7 mouse cellular contexts compared by ENCODE assay signal in the genomic region with DNA sequence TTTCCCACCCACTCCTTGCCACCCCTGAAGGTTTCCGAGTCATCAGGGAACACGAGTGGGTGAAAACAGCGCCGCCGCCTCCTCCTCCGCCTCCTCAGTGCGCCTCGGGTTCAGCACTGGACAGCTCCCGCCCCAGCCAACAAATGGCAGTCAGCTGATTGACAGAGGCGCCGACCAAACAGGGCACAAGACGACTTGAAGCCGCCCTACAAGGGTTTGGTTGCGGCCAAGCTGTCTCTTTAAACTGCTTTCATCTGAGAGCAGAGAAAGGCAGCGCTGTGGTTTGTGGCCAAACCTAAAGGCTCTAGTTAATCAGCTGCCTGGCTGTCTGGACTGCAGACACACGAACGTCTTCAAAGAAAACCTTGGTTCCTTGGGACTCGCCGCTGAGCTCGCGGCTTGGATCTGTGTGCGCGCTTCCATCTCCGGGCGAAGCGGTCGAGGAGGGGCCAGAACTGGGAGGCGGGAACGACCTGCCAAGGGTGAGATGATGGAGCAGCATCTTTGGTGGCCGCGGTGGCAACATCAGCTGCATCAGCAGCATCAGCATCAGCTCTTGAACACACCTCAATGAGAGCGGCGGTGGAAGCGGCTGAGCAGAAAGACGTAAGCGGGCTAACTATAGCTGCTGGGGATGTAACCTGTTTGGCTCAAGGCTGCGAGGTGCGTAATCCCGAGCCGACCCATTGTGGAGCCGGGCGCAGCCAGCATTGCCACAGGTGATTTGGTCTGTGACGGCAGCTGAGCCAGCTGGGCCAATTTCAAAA. TPM values are rescaled to one million over a fixed set of nuclear protein-coding genes. Genes with fewer than 3 reads are reported as not detected.
A peak's percentile ranks its signal among the peaks of the same experiment; 100 is the strongest.
DNase-seq lines count a peak whose midpoint lies in the region; ATAC-seq and TF ChIP-seq lines count a peak whose summit lies in the region.

A gene (plus strand): TSS at position 198 of the 767 bp plus-strand sequence.

- TF ChIP-seq POLR2A in brain, embryonic 14.5 days (IDR thresholded peaks at IDR 0.05; ENCODE audit: borderline replicate concordance, extremely low read depth, insufficient read depth, insufficient read length, poor library complexity, severe bottlenecking): no peak; the same call in 1 of the 2 replicates
- TF ChIP-seq POLR2A in kidney, adult 2 months (IDR thresholded peaks at IDR 0.05; ENCODE audit: low read depth, low read length): no peak

- peak within 1 kb of the TSS; percentile 69 for H3K4me2 ChIP-seq in embryonic facial prominence, embryonic 12.5 days (replicated peaks)
- H3K4me2 ChIP-seq in midbrain, embryonic 13.5 days (replicated peaks): peak within 1 kb of the TSS; percentile 81
- H3K4me2 ChIP-seq in stomach, postnatal 0 days (replicated peaks; ENCODE audit: low read depth): peak within 1 kb of the TSS; percentile 46

- H3K4me1 ChIP-seq in embryonic facial prominence, embryonic 12.5 days: 0 out of 2 replicates have a peak, but pooled peaks cover 5% of the 10 kb centered on the region
- H3K4me1 ChIP-seq in kidney, adult 2 months (ENCODE audit: control insufficient read depth, insufficient read depth, low read length): no peaks in the 10 kb centered on the region
- H3K4me1 ChIP-seq in midbrain, embryonic 13.5 days (replicated peaks): peaks cover 28% of the 10 kb centered on the region
- H3K4me1 ChIP-seq in stomach, postnatal 0 days (replicated peaks; ENCODE audit: control insufficient read depth, insufficient read depth): peaks cover 4% of the 10 kb centered on the region; the same call in 1 of the 2 replicates

- H3K9ac ChIP-seq in embryonic facial prominence, embryonic 12.5 days: no peak within 1 kb of the TSS
- H3K9ac ChIP-seq in midbrain, embryonic 13.5 days (replicated peaks): peak within 1 kb of the TSS; percentile 61
- no peak within 1 kb of the TSS for H3K9ac ChIP-seq in stomach, postnatal 0 days (ENCODE audit: low read length)

- H3K9me3 ChIP-seq in embryonic facial prominence, embryonic 12.5 days: no peaks in the 10 kb centered on the region
- no peaks in the 10 kb centered on the region for H3K9me3 ChIP-seq in midbrain, embryonic 13.5 days
- no peaks in the 10 kb centered on the region for H3K9me3 ChIP-seq in stomach, postnatal 0 days (ENCODE audit: control insufficient read depth, low read length)

- peak; percentile 97 for DNase-seq in brain, embryonic 14.5 days (ENCODE audit: low read depth)
- DNase-seq in heart, adult 9 months (ENCODE audit: low spot score in 2 of 2): peak; percentile 18 to 23
- DNase-seq in kidney, adult 2 months: peak; percentile 67
- DNase-seq in left cerebral cortex, postnatal 36 days (ENCODE audit: low spot score in 2 of 2): peak; percentile 91 to 93
- peak; percentile 87 for DNase-seq in stomach, postnatal 0 days (ENCODE audit: low spot score)

- intact Hi-C loops in left cerebral cortex, postnatal 36 days (cut with DNase I): loop anchor here (5.0 kb wide), 3 partner anchors 50 to 540 kb away; no protein-coding TSS in a partner anchor

- H3K27ac ChIP-seq in embryonic facial prominence, embryonic 12.5 days: no peak within 1 kb of the TSS
- no peak within 1 kb of the TSS for H3K27ac ChIP-seq in kidney, adult 2 months (ENCODE audit: insufficient read depth, low read depth, low read length)
- H3K27ac ChIP-seq in midbrain, embryonic 13.5 days: peak within 1 kb of the TSS; percentile 78
- no peak within 1 kb of the TSS for H3K27ac ChIP-seq in stomach, postnatal 0 days (replicated peaks)

- H3K4me3 ChIP-seq in embryonic facial prominence, embryonic 12.5 days: peak within 1 kb of the TSS; percentile 44
- no peak within 1 kb of the TSS for H3K4me3 ChIP-seq in kidney, adult 2 months (ENCODE audit: insufficient read depth, low read depth, low read length)
- peak within 1 kb of the TSS; percentile 54 for H3K4me3 ChIP-seq in midbrain, embryonic 13.5 days (replicated peaks)
- H3K4me3 ChIP-seq in stomach, postnatal 0 days (ENCODE audit: low read depth, low read length): peak within 1 kb of the TSS; percentile 25

- TF ChIP-seq CTCF in brain, embryonic 14.5 days (IDR thresholded peaks at IDR 0.05; ENCODE audit: borderline replicate concordance, extremely low read depth, insufficient read depth, insufficient read length): no peak
- TF ChIP-seq CTCF in kidney, adult 2 months (conservative IDR thresholded peaks at IDR 0.05; ENCODE audit: insufficient read depth, insufficient read length, low read depth, low read length): no peak
- 0 out of 2 replicates have a peak, but pooled peaks have one; percentile 17 for TF ChIP-seq CTCF in stomach, postnatal 0 days (IDR thresholded peaks at IDR 0.05; ENCODE audit: low read depth)

- WGBS in embryonic facial prominence, embryonic 12.5 days: 2% methylated on average over 43 of the region's 43 CpGs
- WGBS in kidney, adult 2 months: 4% methylated on average over 43 of the region's 43 CpGs
- 1% methylated on average over 43 of the region's 43 CpGs for WGBS in midbrain, embryonic 13.5 days
- 4% methylated on average over 43 of the region's 43 CpGs for WGBS in stomach, postnatal 0 days

- peaks cover 25% of the 10 kb centered on the region for H3K27me3 ChIP-seq in embryonic facial prominence, embryonic 12.5 days
- no peaks in the 10 kb centered on the region for H3K27me3 ChIP-seq in kidney, adult 2 months (replicated peaks; ENCODE audit: control insufficient read depth, insufficient read depth, low read length)
- H3K27me3 ChIP-seq in midbrain, embryonic 13.5 days: peaks cover 21% of the 10 kb centered on the region
- no peaks in the 10 kb centered on the region for H3K27me3 ChIP-seq in stomach, postnatal 0 days (ENCODE audit: control insufficient read depth, insufficient read depth, low read length)

- TF ChIP-seq EP300 in stomach, postnatal 0 days (optimal IDR thresholded peaks at IDR 0.05): no peak

- peak; percentile 88 for ATAC-seq in embryonic facial prominence, embryonic 12.5 days (ENCODE audit: insufficient number of reproducible peaks, insufficient read depth, low FRiP score, low TSS enrichment)
- ATAC-seq in midbrain, embryonic 13.5 days: peak; percentile 99
- peak; percentile 82 for ATAC-seq in stomach, postnatal 0 days (ENCODE audit: low FRiP score, low TSS enrichment)

- H3K36me3 ChIP-seq in embryonic facial prominence, embryonic 12.5 days: no peaks in the 10 kb centered on the region
- H3K36me3 ChIP-seq in kidney, adult 2 months (ENCODE audit: control insufficient read depth, insufficient read depth, low read length): no peaks in the 10 kb centered on the region
- H3K36me3 ChIP-seq in midbrain, embryonic 13.5 days: no peaks in the 10 kb centered on the region
- H3K36me3 ChIP-seq in stomach, postnatal 0 days (ENCODE audit: control insufficient read depth, insufficient read depth, low read length): no peaks in the 10 kb centered on the region

RNA-seq across cellular contexts. Expression of the gene that starts here (rescaled TPM):
- 2.6 and 4.5 TPM in 2 replicates for polyA plus RNA-seq in brain, embryonic 14.5 days (2012; rRNA removed)
- polyA plus RNA-seq in embryonic facial prominence, embryonic 12.5 days (2016; fragmentation: Nextera tagmentation; extraction: Ambion mirVana): 0.13 and 0.14 TPM in 2 replicates
- polyA plus RNA-seq in kidney, adult 2 months (2012; rRNA removed): 0.09 TPM in 1 of 2 replicates, not detected in the other
- total RNA-seq in left cerebral cortex, postnatal 36 days (2021): 100 to 1,000 TPM; 120 to 121 TPM
- 2.8 TPM in 2 replicates for polyA plus RNA-seq in midbrain, embryonic 13.5 days (2015; fragmentation: Nextera tagmentation; extraction: Ambion mirVana)
- 0.01 and 0.02 TPM in 2 replicates for polyA plus RNA-seq in stomach, postnatal 0 days (2015; fragmentation: Nextera tagmentation; extraction: Ambion mirVana)

Comparison
In these comparisons a context has a peak if more than half of its experiments do, and no peak if none do; other contexts are left out.
1. Peak in ATAC-seq, H3K4me3 ChIP-seq and H3K4me2 ChIP-seq in embryonic facial prominence, embryonic 12.5 days; RNA of the gene not detected or under 1 TPM.
2. Peak in DNase-seq in kidney, adult 2 months; RNA of the gene not detected or under 1 TPM.
3. Peak in DNase-seq, ATAC-seq, H3K4me3 ChIP-seq and H3K4me2 ChIP-seq in stomach, postnatal 0 days; RNA of the gene not detected or under 1 TPM.
4. DNase-seq: peak in every context shown above with its lines; median percentile 97 in brain, embryonic 14.5 days; 92 in left cerebral cortex, postnatal 36 days; 87 in stomach, postnatal 0 days; 67 in kidney, adult 2 months; 20 in heart, adult 9 months.